Mouse (Mus musculus): Measurements from ENCODE around the gene St6gal1. TPM values are rescaled to one million over a fixed set of nuclear protein-coding genes. Genes with fewer than 3 reads are reported as not detected.

The St6gal1 gene
- polyA plus RNA-seq, 1 experiment from 2014 or later, result 12.4 TPM

GRCm38 (mm10) chr16:23264999-23265398 lies 40.5 kb downstream of the St6gal1 start:
- H3K4me3 ChIP-seq (ENCODE audit: low read length), result no peak overlapping the region
- peaks cover 14% of the 10 kb centered on the region for H3K4me1 ChIP-seq (ENCODE audit: control insufficient read depth, insufficient read depth, low read length)
- peaks cover 3% of the 10 kb centered on the region; the same call in 1 of the 2 replicates for H3K9me3 ChIP-seq (replicated peaks; ENCODE audit: control insufficient read depth, low read length)
- peaks cover 8% of the 10 kb centered on the region for H3K36me3 ChIP-seq (ENCODE audit: control insufficient read depth, insufficient read depth)
- WGBS, result 88% methylated on average over 12 of the region's 12 CpGs
- no peak for ATAC-seq (replicated peaks; ENCODE audit: extremely low read depth, insufficient read depth, low FRiP score)
- H3K27me3 ChIP-seq (ENCODE audit: control insufficient read depth, insufficient read depth, low read length), result peaks cover 13% of the 10 kb centered on the region
- H3K4me2 ChIP-seq (ENCODE audit: low read depth, low read length), result no peak overlapping the region
- no peak overlapping the region for H3K9ac ChIP-seq (ENCODE audit: low read length)
- H3K27ac ChIP-seq (ENCODE audit: low read length), result no peak overlapping the region

GRCm38 (mm10) chr16:23265481-23265880 lies 40.9 kb downstream of the St6gal1 start:
- no peak overlapping the region for H3K27ac ChIP-seq (ENCODE audit: low read length)
- no peak overlapping the region for H3K4me2 ChIP-seq (ENCODE audit: low read depth, low read length)
- H3K27me3 ChIP-seq (ENCODE audit: control insufficient read depth, insufficient read depth, low read length), result peaks cover 13% of the 10 kb centered on the region
- no peak overlapping the region for H3K4me3 ChIP-seq (ENCODE audit: low read length)
- H3K9ac ChIP-seq (ENCODE audit: low read length), result no peak overlapping the region
- peaks cover 8% of the 10 kb centered on the region for H3K36me3 ChIP-seq (ENCODE audit: control insufficient read depth, insufficient read depth)
- WGBS, result 57% methylated on average over 6 of the region's 6 CpGs
- peaks cover 18% of the 10 kb centered on the region for H3K4me1 ChIP-seq (ENCODE audit: control insufficient read depth, insufficient read depth, low read length)
- H3K9me3 ChIP-seq (replicated peaks; ENCODE audit: control insufficient read depth, low read length), result peaks cover 3% of the 10 kb centered on the region; the same call in 1 of the 2 replicates
- ATAC-seq (replicated peaks; ENCODE audit: extremely low read depth, insufficient read depth, low FRiP score), result no peak

DNA sequence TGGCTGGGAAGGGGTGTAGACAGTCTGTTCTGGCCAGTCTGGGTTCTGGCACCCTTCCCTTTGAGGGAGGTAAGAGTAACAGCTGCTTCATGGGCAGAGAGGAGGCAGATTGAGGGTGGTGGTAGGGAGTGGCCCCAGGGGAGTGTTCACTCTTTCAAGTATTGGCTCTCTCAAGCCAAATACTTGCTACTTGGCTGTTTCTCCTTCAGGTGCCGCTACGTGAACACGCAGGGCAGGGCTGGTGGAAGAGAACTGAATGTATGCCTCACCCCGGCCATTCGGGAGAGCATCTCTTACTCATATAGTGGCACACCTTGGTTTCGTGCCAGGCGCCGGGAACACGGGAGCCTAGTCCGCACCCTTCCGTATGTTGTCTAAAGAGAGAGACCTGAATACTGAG lies 41.8 kb downstream of the St6gal1 start:
- no peak for ATAC-seq (replicated peaks; ENCODE audit: extremely low read depth, insufficient read depth, low FRiP score)
- WGBS, result 91% methylated on average over 11 of the region's 11 CpGs
- no peak overlapping the region for H3K4me3 ChIP-seq (ENCODE audit: low read length)
- H3K4me1 ChIP-seq (ENCODE audit: control insufficient read depth, insufficient read depth, low read length), result peaks cover 20% of the 10 kb centered on the region
- peaks cover 8% of the 10 kb centered on the region for H3K36me3 ChIP-seq (ENCODE audit: control insufficient read depth, insufficient read depth)
- H3K4me2 ChIP-seq (ENCODE audit: low read depth, low read length), result no peak overlapping the region
- H3K27me3 ChIP-seq (ENCODE audit: control insufficient read depth, insufficient read depth, low read length), result peaks cover 10% of the 10 kb centered on the region
- no peak overlapping the region for H3K27ac ChIP-seq (ENCODE audit: low read length)
- H3K9ac ChIP-seq (ENCODE audit: low read length), result no peak overlapping the region
- peaks cover 3% of the 10 kb centered on the region; the same call in 1 of the 2 replicates for H3K9me3 ChIP-seq (replicated peaks; ENCODE audit: control insufficient read depth, low read length)

- Histone ChIP-seq H3K36me3 (ENCODE audit: control insufficient read depth, insufficient read depth) (peaks cover 8% of the 10 kb centered on the region), H3K9ac (ENCODE audit: low read length) (no peak overlapping the region), H3K9me3 (replicated peaks; ENCODE audit: control insufficient read depth, low read length) (peaks cover 3% of the 10 kb centered on the region; the same call in 1 of the 2 replicates), H3K4me3 (ENCODE audit: low read length) (no peak overlapping the region), H3K27ac (ENCODE audit: low read length) (no peak overlapping the region), H3K27me3 (ENCODE audit: control insufficient read depth, insufficient read depth, low read length) (peaks cover 9% of the 10 kb centered on the region), H3K4me2 (ENCODE audit: low read depth, low read length) (no peak overlapping the region), H3K4me1 (ENCODE audit: control insufficient read depth, insufficient read depth, low read length) (peaks cover 21% of the 10 kb centered on the region)
- WGBS, result 78% methylated on average over 4 of the region's 4 CpGs
- no peak for ATAC-seq (replicated peaks; ENCODE audit: extremely low read depth, insufficient read depth, low FRiP score)
These were observed 42.4 kb downstream of the St6gal1 start for GRCm38 (mm10) chr16:23266896-23267295.

GRCm38 (mm10) chr16:23268231-23268630 lies 43.7 kb downstream of the St6gal1 start:
- Histone ChIP-seq H3K9ac (ENCODE audit: low read length) (no peak overlapping the region), H3K4me1 (ENCODE audit: control insufficient read depth, insufficient read depth, low read length) (peaks cover 22% of the 10 kb centered on the region), H3K27ac (ENCODE audit: low read length) (no peak overlapping the region), H3K9me3 (replicated peaks; ENCODE audit: control insufficient read depth, low read length) (peaks cover 3% of the 10 kb centered on the region; the same call in 1 of the 2 replicates), H3K4me3 (ENCODE audit: low read length) (no peak overlapping the region), H3K36me3 (ENCODE audit: control insufficient read depth, insufficient read depth) (peaks cover 8% of the 10 kb centered on the region), H3K4me2 (ENCODE audit: low read depth, low read length) (no peak overlapping the region), H3K27me3 (ENCODE audit: control insufficient read depth, insufficient read depth, low read length) (peaks cover 9% of the 10 kb centered on the region)
- ATAC-seq (replicated peaks; ENCODE audit: extremely low read depth, insufficient read depth, low FRiP score), result no peak
- WGBS, result 81% methylated on average over 7 of the region's 7 CpGs

DNA sequence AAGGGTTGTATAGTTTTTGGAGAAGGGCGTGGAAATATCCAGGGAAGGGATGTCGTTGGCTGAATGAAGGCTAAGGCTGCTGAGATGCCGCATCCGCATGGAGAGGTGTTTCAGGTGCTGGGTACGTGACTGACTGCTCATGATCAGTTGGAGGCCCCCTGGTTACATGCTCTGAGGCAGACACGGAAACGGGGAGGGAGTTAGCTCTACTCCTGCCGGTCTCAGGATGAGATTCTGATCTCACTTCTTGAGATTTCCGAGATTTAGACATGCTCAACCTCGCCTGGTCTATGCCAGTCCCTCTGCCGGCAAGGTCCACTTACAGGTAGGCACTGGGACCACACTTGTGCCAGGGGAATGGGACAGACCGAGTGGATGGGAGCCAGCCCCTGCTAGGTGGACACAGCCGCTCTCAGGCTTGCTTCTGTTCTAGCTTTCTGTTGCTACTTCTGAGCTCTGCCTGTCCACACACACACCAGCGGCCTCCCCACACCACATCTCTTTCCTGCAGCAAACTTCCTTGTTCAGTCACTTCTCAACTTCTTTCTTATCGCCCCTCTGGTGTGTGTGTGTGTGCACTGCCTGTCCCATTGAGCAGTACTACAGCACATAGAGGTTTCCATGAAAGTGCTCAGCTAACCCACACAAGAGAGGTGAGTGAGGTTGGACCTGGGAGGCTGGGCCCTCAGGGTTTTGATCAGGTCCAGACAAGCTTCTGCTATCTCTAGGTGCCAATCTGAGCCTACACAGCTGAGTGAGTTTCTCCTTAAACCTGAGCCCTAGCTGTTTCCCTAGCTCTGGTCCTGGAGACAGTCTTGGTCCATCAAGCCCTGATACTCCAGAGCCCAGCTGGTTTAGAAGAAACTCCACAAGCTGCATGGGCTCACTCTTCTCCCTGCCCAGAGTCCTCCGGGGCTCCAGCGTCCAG lies 44.8 kb downstream of the St6gal1 start:
- 71% methylated on average over 17 of the region's 17 CpGs for WGBS
- H3K27ac ChIP-seq (ENCODE audit: low read length), result no peak overlapping the region
- H3K36me3 ChIP-seq (ENCODE audit: control insufficient read depth, insufficient read depth), result peaks cover 2% of the 10 kb centered on the region
- no peak overlapping the region for H3K4me3 ChIP-seq (ENCODE audit: low read length)
- H3K9me3 ChIP-seq (replicated peaks; ENCODE audit: control insufficient read depth, low read length), result peaks cover under 1% of the 10 kb centered on the region; the same call in 1 of the 2 replicates
- H3K9ac ChIP-seq (ENCODE audit: low read length), result no peak overlapping the region
- no peak overlapping the region for H3K4me2 ChIP-seq (ENCODE audit: low read depth, low read length)
- peaks cover 9% of the 10 kb centered on the region for H3K27me3 ChIP-seq (ENCODE audit: control insufficient read depth, insufficient read depth, low read length)
- H3K4me1 ChIP-seq (ENCODE audit: control insufficient read depth, insufficient read depth, low read length), result peaks cover 22% of the 10 kb centered on the region
- ATAC-seq (replicated peaks; ENCODE audit: extremely low read depth, insufficient read depth, low FRiP score), result no peak

DNA sequence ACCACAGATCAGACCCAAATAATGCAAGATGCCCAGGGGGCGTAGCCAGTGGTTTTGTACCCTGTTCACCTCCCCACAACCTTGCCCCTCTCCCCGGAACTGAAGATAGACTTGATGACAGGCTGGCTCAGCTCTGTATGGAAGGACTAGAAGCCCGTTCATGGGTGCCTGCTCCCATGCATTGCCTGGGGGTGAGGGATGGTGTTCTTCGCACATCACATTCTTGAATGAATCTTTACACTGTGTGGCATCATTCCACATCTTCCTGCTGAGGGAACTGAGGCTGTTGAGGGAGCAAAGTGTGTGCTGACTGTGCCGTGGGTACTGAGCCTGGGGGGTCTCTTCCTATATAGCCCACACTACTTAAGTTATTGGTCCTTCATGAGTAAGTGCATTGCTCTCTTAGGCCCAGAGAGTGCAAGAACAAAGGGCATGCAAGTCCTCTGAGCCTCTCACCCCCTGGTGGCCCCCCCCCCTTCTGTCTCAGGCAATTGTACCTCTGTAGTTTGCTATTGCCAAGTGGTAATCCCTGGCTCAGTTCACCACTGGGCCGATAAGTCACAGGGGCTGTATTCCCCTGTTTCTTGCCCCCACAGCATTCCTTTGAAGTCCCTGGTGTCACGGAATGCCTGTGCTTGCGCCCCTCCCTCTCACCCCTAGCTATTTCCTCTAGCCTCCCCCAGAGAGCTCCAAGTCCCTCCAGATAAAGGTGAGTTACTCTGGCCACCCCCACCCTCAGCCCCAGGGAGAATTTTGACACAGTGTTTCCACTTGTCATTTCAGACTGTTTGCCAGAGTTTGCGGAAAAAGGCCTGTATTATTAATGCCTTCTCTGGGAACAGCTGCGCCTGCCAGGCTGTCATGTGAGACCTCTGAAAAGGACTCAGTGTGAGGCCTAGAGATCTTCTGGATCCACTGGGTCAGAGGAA lies 45.7 kb downstream of the St6gal1 start:
- Histone ChIP-seq H3K27ac (ENCODE audit: low read length) (no peak overlapping the region), H3K36me3 (ENCODE audit: control insufficient read depth, insufficient read depth) (no peaks in the 10 kb centered on the region), H3K27me3 (ENCODE audit: control insufficient read depth, insufficient read depth, low read length) (peaks cover 9% of the 10 kb centered on the region), H3K9ac (ENCODE audit: low read length) (no peak overlapping the region), H3K9me3 (replicated peaks; ENCODE audit: control insufficient read depth, low read length) (no peaks in the 10 kb centered on the region), H3K4me1 (ENCODE audit: control insufficient read depth, insufficient read depth, low read length) (peaks cover 22% of the 10 kb centered on the region), H3K4me2 (ENCODE audit: low read depth, low read length) (no peak overlapping the region), H3K4me3 (ENCODE audit: low read length) (no peak overlapping the region)
- no peak for ATAC-seq (replicated peaks; ENCODE audit: extremely low read depth, insufficient read depth, low FRiP score)
- WGBS, result 36% methylated on average over 10 of the region's 10 CpGs

GRCm38 (mm10) chr16:23270913-23271253 lies 46.3 kb downstream of the St6gal1 start:
- no peak overlapping the region for H3K27ac ChIP-seq (ENCODE audit: low read length)
- no peak overlapping the region for H3K9ac ChIP-seq (ENCODE audit: low read length)
- H3K9me3 ChIP-seq (replicated peaks; ENCODE audit: control insufficient read depth, low read length), result no peaks in the 10 kb centered on the region
- no peaks in the 10 kb centered on the region for H3K36me3 ChIP-seq (ENCODE audit: control insufficient read depth, insufficient read depth)
- H3K27me3 ChIP-seq (ENCODE audit: control insufficient read depth, insufficient read depth, low read length), result peaks cover 6% of the 10 kb centered on the region
- 31% methylated on average over 3 of the region's 3 CpGs for WGBS
- ATAC-seq (replicated peaks; ENCODE audit: extremely low read depth, insufficient read depth, low FRiP score), result no peak
- no peak overlapping the region for H3K4me3 ChIP-seq (ENCODE audit: low read length)
- H3K4me2 ChIP-seq (ENCODE audit: low read depth, low read length), result no peak overlapping the region
- H3K4me1 ChIP-seq (ENCODE audit: control insufficient read depth, insufficient read depth, low read length), result peaks cover 22% of the 10 kb centered on the region

All from heart, embryonic 16.5 days (tissue).